In genomic region chr1:189728784-189729115, GRCm38 (mm10) we compare ENCODE assay signal across 11 mouse cellular contexts. TPM values are rescaled to one million over a fixed set of nuclear protein-coding genes. Genes with fewer than 3 reads are reported as not detected.
DNase-seq lines count a peak whose midpoint lies in the region; ATAC-seq and TF ChIP-seq lines count a peak whose summit lies in the region.
"Had no signal": no experiment of that assay in that cellular context is flagged by ENCODE, and none has a peak within 500 bp of the region (broad histone marks: within the 10 kb centered on the region; RNA-seq: fewer than 3 reads in every experiment).

No protein-coding gene starts in this region.

- under 1% methylated on average over 15 of the region's 15 CpGs for WGBS in heart, embryonic 13.5 days
- WGBS in forebrain, embryonic 14.5 days, result under 1% methylated on average over 15 of the region's 15 CpGs
- WGBS in liver, embryonic 15.5 days (ENCODE audit: insufficient replicate concordance), result 2% methylated on average over 15 of the region's 15 CpGs

- peak overlapping the region; percentile 94 for H3K27ac ChIP-seq in heart, embryonic 13.5 days (replicated peaks)
- no peak overlapping the region for H3K27ac ChIP-seq in forebrain, embryonic 14.5 days (ENCODE audit: low read depth, low read length)
- H3K27ac ChIP-seq in liver, embryonic 15.5 days (replicated peaks), result no peak overlapping the region

- H3K4me2 ChIP-seq in heart, embryonic 13.5 days, result peak overlapping the region; percentile 73
- peak overlapping the region; percentile 97 for H3K4me2 ChIP-seq in forebrain, embryonic 14.5 days (ENCODE audit: low read length)
- peak overlapping the region; percentile 65 for H3K4me2 ChIP-seq in liver, embryonic 15.5 days

- H3K4me3 ChIP-seq in heart, embryonic 13.5 days, result peak overlapping the region; percentile 81
- peak overlapping the region; percentile 93 for H3K4me3 ChIP-seq in E14TG2a.4 (replicated peaks; ENCODE audit: low read length)
- H3K4me3 ChIP-seq in forebrain, embryonic 14.5 days (ENCODE audit: low read depth, low read length), result peak overlapping the region; percentile 48
- peak overlapping the region; percentile 50 for H3K4me3 ChIP-seq in liver, embryonic 15.5 days (replicated peaks)

- H3K36me3 ChIP-seq in heart, embryonic 13.5 days, result no peaks in the 10 kb centered on the region
- no peaks in the 10 kb centered on the region for H3K36me3 ChIP-seq in E14TG2a.4 (ENCODE audit: insufficient read depth, low read length)
- H3K36me3 ChIP-seq in forebrain, embryonic 14.5 days (ENCODE audit: control insufficient read depth, insufficient read depth, low read length), result no peaks in the 10 kb centered on the region
- no peaks in the 10 kb centered on the region for H3K36me3 ChIP-seq in liver, embryonic 15.5 days (replicated peaks)
- H3K36me3 ChIP-seq: G1E had no signal

- no peak for ATAC-seq in heart, embryonic 13.5 days (ENCODE audit: extremely low read depth, insufficient number of reproducible peaks, low FRiP score, low TSS enrichment)
- ATAC-seq in forebrain, embryonic 14.5 days, result no peak
- no peak for ATAC-seq in liver, embryonic 15.5 days (ENCODE audit: insufficient read depth)

- H3K9ac ChIP-seq in heart, embryonic 13.5 days, result peak overlapping the region; percentile 92
- H3K9ac ChIP-seq in forebrain, embryonic 14.5 days (ENCODE audit: low read length), result peak overlapping the region; percentile 61
- no peak overlapping the region for H3K9ac ChIP-seq in liver, embryonic 15.5 days

- no peak for TF ChIP-seq CTCF in E14TG2a.4 (conservative IDR thresholded peaks at IDR 0.05; ENCODE audit: low read length)

- no peaks in the 10 kb centered on the region for H3K27me3 ChIP-seq in heart, embryonic 13.5 days (replicated peaks)
- H3K27me3 ChIP-seq in E14TG2a.4 (ENCODE audit: insufficient read depth, low read length), result peaks cover 88% of the 10 kb centered on the region
- H3K27me3 ChIP-seq in forebrain, embryonic 14.5 days (replicated peaks; ENCODE audit: control insufficient read depth, insufficient read depth, low read length), result peaks cover 45% of the 10 kb centered on the region
- peaks cover 76% of the 10 kb centered on the region for H3K27me3 ChIP-seq in liver, embryonic 15.5 days

- H3K4me1 ChIP-seq in heart, embryonic 13.5 days, result peaks cover 53% of the 10 kb centered on the region
- H3K4me1 ChIP-seq in E14TG2a.4 (replicated peaks; ENCODE audit: low read depth, low read length), result peaks cover 45% of the 10 kb centered on the region
- no peaks in the 10 kb centered on the region; the same call in 1 of the 2 replicates for H3K4me1 ChIP-seq in forebrain, embryonic 14.5 days (ENCODE audit: control insufficient read depth, insufficient read depth, low read length)
- H3K4me1 ChIP-seq in liver, embryonic 15.5 days (replicated peaks), result no peaks in the 10 kb centered on the region

- DNase-seq in heart, postnatal 14 days, result no peak
- no peak for DNase-seq in forebrain, embryonic 14.5 days (ENCODE audit: low spot score)
- DNase-seq in urinary bladder, postnatal 4 days (ENCODE audit: low spot score in 2 of 2), result no peak
- no peak for DNase-seq in layer of hippocampus, adult 9-10 months (ENCODE audit: low spot score)
- DNase-seq in left cerebral cortex, postnatal 14 days (ENCODE audit: low spot score in 2 of 2), result no peak
- DNase-seq: cerebellum, adult 11-12 months had no signal

- no peaks in the 10 kb centered on the region for H3K9me3 ChIP-seq in heart, embryonic 13.5 days
- H3K9me3 ChIP-seq in E14TG2a.4 (ENCODE audit: low read length), result no peaks in the 10 kb centered on the region
- no peaks in the 10 kb centered on the region for H3K9me3 ChIP-seq in forebrain, embryonic 14.5 days (replicated peaks; ENCODE audit: control insufficient read depth, low read length)
- H3K9me3 ChIP-seq in liver, embryonic 15.5 days (replicated peaks), result no peaks in the 10 kb centered on the region
- H3K9me3 ChIP-seq: megakaryocyte, embryonic 14.5 days had no signal

- intact Hi-C loops in heart, postnatal 14 days (cut with DNase I), result loop anchor here (5.0 kb wide), 1 partner anchor 89 kb away; no protein-coding TSS in a partner anchor
- intact Hi-C loops in left cerebral cortex, postnatal 14 days (cut with DNase I), result no loop called here

RNA-seq across cellular contexts. Expression of gene Ptpn14, which starts 0.7 kb away (rescaled TPM):
- 7.6 TPM in 2 replicates for polyA plus RNA-seq in heart, embryonic 13.5 days (2015; fragmentation: Nextera tagmentation; extraction: Ambion mirVana)
- 10 to 100 TPM; 32.1 to 33.1 TPM for total RNA-seq in heart, postnatal 14 days (2021)
- 1.1 and 1.7 TPM in 2 replicates for polyA plus RNA-seq in forebrain, embryonic 14.5 days (2014; fragmentation: Nextera tagmentation; extraction: Ambion mirVana)
- 0.40 and 0.44 TPM in 2 replicates for polyA plus RNA-seq in liver, embryonic 15.5 days (2015; fragmentation: Nextera tagmentation; extraction: Ambion mirVana)
- total RNA-seq in left cerebral cortex, postnatal 14 days (2021), result 10 to 100 TPM; 10.3 to 11.5 TPM
- polyA plus RNA-seq: G1E had no signal

RNA-seq across cellular contexts. Expression of gene Cenpf, which starts 40.9 kb away (rescaled TPM):
- polyA plus RNA-seq in heart, embryonic 13.5 days (2015; fragmentation: Nextera tagmentation; extraction: Ambion mirVana), result 59.5 and 61.8 TPM in 2 replicates
- total RNA-seq in heart, postnatal 14 days (2021), result 10 to 100 TPM in 1 of 2 experiments, 1 to 10 TPM in 1; 7.6 to 11.0 TPM
- polyA plus RNA-seq in forebrain, embryonic 14.5 days (2014; fragmentation: Nextera tagmentation; extraction: Ambion mirVana), result 43.6 and 50.5 TPM in 2 replicates
- 46.3 and 50.3 TPM in 2 replicates for polyA plus RNA-seq in liver, embryonic 15.5 days (2015; fragmentation: Nextera tagmentation; extraction: Ambion mirVana)
- 1 to 10 TPM; 1.4 to 1.6 TPM for total RNA-seq in left cerebral cortex, postnatal 14 days (2021)
